Mouse (Mus musculus): ENCODE measurements around the gene Pde4a. TPM values are rescaled to one million over a fixed set of nuclear protein-coding genes. Genes with fewer than 3 reads are reported as not detected.
A peak's percentile ranks its signal among the peaks of the same experiment; 100 is the strongest.

The Pde4a gene
- total RNA-seq, 4 experiments from 2014 or later: 91.9 to 94.8 (median 93.7) TPM

DNA sequence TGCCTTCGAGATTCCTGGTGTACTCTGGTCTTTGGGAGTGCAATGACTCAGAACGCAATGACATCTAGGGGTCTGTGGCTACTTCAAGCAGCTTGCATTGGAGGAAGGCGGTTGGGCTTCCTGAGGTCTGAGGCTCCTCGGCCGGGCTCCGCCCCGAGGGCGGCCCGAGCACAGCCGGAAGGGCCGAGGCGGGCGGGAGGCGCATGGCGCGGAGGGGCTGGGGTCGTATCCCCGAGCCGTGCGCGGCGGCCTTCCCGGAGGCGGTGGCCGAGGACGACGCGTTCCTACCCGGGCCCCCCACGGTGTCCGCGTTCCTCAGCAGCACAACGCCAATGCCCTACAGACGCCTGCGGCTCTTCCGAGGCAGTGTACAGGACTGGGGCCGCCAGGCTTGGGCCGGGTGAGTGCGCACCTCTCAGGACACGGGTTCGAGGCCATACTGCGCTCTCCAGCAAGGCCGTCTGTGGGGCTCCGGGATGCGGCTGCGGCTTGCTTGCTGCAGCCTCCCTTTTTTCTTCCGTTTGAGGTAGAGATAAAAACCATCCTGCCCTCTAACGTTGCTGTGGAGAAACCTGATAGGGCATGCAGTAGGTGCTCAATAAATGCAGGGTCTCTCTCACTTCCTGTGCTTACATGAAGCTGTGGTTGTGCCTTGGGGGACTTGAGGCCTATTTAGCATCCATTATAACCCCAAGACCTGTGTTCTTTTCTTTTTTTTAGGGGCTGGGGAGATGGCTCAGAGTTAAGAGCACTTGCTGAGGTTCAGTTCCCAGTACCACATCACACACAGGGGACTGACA lies 16.1 kb downstream of the Pde4a start:
- DNase-seq (ENCODE audit: low spot score in 2 of 2): no peak

DNA sequence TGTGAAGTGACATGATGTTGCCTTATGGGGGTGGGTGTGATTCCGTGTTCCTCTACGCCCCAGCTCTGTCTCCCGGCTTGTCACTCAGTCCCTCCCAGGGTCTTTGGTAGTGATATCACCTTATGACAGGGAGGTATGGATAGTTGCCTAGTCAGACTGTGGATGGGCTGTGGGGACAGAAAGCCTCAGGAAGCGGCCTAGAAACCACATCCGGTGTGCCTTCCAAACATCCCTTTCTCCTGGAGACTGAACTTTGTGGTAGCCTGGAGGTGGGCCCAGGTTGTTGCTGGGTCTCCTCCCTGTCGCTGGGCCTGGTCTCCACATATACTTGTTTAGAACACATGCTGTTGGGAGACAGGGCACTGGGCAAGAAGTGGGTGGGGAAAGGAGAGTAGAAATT lies 17.9 kb downstream of the Pde4a start:
- DNase-seq (ENCODE audit: low spot score in 2 of 2): no peak

DNA sequence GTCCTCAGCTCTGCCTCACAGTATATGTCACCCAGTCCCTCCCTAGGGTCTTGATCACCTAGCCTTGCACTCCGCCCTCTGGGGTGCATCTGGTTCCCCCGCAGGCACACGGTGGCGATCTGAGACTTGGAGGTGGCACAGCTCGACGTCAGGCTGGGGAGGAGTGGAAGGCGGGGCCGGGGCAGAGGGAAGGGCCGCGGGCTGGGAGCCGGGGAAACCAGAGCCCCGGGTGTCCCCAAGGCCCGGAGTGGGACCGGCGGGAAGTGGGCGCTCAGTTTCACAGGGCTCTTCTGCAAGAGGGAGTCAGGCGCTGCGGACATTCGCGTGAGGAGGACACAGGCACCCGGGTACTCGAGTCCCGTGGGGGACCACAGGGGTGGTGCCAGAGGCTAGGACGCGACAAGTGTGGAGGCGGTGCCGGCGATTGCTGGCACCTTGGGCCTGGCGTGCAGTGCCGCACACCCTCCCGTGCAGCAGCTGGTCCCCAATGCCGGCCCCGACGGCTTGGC lies 18.4 kb downstream of the Pde4a start:
- DNase-seq (ENCODE audit: low spot score in 2 of 2): no peak

DNA sequence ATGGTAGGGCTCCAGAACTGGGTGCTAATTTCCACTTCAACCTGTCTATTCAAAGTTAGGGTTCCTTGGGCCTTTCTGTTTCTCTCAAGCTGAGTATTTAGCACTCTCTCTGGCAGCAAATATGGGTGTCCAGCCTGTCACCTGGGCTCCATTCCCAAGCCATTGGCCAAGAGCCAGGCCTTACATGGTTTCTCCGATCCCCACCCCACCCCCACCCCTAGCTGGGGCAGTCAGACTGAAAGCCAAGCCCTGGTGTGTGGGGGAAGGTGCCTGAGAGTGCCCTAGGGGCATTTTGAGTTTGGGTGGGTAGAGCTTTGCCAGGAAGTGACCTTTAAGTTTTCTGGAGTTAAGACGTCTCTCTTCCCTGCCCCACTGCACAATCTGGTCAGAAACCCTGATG lies 19.2 kb downstream of the Pde4a start:
- no peak for DNase-seq (ENCODE audit: low spot score in 2 of 2)

DNA sequence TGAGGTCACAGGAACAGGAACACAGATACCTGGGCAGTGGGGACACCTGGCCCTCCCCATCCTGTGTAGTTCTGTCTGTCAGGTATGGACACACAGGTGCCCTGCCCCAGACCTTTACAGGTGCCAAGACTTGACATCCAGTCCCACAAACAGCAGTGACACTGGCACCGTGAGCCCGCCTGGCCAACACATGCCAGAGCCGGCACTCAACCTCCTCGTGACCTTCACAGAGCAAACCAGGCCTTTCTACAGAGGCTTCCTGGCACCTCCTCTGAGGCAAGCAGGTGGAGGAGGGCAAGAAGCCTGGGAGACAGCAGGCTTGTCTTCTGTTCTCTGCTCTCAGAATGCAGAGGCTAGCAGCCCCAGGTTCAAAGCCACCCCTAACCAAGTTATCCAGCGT lies 19.9 kb downstream of the Pde4a start:
- no peak for DNase-seq (ENCODE audit: low spot score in 2 of 2)

DNA sequence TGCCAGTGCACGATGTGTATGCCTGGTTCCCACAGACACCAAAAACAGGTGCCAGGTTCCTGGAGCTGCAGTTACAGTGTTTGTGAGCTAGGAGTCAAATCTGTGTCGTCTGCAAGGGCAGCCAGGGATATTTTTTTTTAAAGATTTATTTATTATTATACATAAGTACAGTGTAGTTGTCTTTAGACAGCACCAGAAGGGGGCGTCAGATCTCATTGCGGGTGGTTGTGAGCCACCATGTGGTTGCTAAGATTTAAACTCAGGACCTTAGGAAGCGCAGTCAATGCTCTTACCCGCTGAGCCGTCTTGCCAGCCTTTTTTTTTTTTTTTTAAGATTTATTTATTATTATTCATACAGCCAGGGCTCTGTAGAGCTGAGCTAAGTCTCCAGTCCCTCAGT lies 24.4 kb downstream of the Pde4a start:
- no peak for DNase-seq (ENCODE audit: low spot score in 2 of 2)

DNA sequence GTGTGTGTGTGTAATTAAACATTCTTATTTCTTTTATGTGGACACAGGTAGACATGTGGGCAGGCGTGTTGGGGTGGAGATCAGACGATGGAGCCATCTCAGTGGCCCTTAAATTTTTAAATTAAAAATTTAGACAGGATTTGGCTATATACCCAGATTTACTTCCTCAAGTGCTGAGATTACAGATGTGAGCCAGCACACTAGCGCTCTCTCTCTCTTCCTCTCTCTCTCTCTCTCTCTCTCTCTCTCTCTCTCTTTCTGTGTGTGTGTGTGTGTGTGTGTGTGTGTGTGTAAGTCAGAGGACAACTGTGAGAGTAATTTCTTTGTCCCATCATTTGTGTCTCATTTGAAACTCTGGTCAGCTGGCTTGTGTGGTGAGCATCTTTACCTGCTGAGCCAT lies 25.2 kb downstream of the Pde4a start:
- no peak for DNase-seq (ENCODE audit: low spot score in 2 of 2)

DNA sequence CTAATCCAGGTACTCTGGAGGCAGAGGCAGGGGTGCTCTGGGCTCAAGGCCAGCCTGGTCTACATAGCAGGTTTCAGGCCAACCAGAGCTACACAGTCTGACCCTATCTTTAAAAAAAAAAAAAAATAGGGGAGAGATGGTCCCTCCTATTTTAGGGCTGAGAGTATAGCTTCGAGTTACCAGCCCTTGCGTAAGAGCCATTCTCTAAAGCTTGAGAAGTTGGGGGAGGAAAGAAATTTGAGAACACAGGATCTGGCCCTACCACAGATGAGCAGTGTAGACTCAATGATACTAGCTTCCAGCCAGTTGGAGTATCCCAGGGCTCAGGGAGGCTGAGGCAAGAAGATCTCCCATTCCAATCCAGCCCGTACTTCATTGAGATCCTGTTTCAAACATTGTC lies 28.3 kb downstream of the Pde4a start:
- DNase-seq (ENCODE audit: low spot score in 2 of 2): no peak

DNA sequence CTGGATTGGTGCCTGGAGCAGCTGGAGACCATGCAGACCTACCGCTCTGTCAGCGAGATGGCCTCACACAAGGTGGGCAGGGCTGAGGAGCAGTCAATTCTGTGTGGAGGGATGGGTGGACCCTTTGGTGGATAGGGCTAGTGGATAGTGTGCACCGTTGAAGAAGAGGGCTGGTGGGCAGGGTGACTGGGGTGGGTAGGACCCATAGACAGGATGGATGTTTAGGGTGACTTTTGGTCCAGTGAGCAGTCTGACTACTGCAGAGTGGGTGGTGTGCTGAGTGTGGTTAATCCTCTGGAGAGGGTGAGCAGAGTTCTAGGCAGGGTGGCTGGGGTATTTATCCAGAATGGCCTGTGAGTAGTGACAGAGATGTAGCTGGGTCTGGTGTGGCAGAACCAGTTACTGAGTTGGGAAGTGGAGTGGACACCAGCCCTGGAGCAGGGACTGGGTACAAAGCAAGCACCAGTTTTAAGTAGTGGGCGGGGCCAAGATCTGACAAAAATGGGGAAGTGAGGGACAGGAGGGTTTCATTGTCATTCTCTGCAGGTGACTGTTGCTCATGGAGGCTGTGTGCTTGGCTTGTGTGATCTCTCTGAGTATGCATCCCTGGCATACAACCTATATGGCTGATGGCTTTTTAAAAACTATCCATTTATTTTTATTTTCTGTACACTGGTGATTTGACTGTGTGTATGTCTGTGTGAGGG lies 29.4 kb downstream of the Pde4a start:
- no peak for DNase-seq (ENCODE audit: low spot score in 2 of 2)

DNA sequence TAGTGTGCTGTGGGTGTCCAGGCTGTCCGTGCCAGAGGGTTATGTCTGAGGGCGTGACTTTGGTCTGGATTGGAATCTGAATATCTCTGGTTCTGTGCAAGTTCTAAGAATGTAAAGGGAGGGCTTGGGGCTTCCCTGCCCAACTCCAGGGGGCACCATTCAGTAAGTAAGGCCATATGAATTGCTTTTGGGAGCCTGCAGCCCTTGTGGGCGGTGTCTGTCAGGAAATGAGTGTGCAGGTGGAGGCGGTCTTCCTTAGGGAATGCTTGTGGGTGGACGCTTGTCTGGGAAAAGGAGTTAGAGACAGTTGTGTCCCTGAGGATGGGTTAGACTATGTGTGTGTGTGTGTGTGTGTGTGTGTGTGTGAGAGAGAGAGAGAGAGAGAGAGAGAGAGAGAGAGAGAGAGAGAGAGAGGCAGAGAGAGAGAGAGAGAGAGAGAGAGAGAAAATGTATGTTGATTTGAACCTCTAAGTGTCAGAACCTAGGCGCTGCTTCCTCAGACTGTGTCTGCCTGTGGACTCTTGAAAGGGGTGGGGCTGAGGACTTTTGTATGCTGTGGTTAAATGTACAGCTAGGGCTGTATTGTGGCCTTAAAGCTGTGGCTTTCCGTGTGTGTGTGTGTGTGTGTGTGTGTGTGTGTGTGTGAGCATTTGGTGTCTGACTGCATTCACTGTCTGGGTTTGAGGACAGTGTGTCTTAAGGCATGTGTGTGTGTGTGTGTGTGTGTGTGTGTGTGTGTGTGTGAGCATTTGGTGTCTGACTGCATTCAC lies 30.4 kb downstream of the Pde4a start:
- peak in 1 of 2 experiments; percentile 83 for DNase-seq (ENCODE audit: low spot score in 2 of 2)

DNA sequence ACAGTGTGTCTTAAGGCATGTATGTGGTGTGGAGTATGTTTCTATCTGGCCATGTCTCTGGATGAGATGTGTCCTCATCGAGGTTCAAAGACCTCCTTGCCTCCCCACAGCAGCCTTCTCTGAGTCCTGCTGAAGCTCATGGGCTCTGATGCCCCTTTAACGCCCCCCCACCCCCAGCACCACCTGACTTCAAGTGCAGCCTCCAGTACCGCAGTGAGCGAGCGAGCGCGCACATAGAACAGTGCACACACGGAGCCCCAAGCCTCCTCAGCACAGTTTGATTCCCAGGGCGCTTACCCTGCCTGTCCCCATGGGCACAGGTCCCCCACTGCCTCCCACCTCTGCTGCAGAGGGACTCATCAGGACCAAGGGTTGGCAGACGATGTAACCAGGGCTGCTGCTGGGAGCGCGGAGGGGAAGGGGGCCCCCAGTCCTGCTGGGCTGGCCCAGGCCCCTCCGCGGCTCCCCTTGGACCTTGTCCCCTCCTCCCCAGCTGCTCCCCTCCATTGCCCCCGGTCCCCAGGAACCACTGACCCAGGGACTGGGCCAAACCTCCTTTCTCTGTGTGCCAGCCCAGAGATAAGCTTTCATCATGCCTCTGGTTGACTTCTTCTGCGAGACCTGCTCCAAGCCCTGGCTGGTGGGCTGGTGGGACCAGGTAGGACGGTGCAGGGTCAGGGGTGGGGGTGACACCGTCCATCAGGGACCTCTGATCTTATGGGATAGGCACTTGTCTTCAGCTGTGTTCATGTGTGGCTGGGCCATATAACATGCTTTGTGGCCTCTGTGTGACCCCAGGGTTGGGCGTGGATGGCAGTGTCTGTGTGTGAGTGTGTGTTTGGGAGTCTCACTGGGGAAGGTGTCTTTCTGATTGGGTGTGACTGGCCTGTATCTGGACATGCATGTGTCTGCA lies 31.3 kb downstream of the Pde4a start:
- peak; percentile 41 to 57 for DNase-seq (ENCODE audit: low spot score in 2 of 2)

DNA sequence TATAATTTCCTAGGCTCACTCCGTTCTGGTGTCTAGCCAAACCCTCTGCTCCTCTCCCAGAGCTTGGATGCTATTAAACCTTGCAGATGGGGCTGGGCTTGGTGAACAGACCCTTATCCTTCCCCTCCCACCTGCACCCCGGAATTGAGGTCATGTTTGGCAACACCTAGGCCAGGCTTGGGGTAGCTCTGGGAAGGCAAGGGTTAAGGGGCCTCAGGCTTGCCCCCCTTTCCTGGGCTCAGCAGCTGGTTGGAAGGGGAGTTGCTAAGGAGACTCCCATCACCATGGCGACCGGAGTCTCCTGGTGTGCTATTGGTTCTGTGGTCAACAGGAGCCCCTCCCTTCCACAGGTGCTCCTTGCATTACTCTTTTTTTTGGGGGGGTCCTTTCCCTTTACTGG lies 32.5 kb downstream of the Pde4a start:
- peak; percentile 42 to 87 for DNase-seq (ENCODE audit: low spot score in 2 of 2)

DNA sequence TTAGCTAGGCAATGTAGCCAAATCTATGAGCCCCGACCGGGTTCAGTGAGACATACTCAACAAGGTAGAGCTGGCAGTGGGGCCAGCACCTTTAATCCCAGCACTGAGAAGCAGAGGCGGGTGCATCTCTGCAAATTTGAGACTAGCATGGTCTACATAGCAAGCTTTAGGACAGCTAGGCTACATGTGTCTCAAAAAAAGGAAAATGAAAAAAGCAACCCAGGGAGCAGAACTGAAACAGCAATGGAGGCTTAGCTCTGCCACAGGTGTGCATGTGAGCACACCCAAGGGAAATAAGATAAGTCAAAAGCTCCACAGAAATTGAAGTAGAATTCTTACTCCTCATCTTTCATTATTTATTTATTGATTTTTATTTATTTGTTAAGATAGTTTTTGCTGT lies 33.4 kb downstream of the Pde4a start:
- no peak for DNase-seq (ENCODE audit: low spot score in 2 of 2)

DNA sequence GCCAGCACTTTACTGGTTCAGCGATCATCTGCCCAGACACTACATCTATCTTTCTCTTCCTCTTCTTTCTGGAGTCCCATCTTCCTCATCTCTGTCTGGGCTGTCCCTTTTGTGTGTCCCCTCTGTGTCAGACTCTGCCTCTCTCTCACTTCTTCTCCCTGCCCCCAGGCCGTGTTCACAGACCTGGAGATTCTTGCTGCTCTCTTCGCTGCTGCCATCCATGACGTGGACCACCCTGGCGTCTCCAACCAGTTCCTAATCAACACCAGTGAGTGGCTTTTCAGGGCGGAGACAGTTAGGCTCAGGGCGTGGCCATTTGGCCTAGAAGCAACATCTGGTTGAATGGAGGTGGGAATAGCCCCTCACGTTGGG lies 38.6 kb downstream of the Pde4a start:
- no peak for DNase-seq (ENCODE audit: low spot score in 2 of 2)

DNA sequence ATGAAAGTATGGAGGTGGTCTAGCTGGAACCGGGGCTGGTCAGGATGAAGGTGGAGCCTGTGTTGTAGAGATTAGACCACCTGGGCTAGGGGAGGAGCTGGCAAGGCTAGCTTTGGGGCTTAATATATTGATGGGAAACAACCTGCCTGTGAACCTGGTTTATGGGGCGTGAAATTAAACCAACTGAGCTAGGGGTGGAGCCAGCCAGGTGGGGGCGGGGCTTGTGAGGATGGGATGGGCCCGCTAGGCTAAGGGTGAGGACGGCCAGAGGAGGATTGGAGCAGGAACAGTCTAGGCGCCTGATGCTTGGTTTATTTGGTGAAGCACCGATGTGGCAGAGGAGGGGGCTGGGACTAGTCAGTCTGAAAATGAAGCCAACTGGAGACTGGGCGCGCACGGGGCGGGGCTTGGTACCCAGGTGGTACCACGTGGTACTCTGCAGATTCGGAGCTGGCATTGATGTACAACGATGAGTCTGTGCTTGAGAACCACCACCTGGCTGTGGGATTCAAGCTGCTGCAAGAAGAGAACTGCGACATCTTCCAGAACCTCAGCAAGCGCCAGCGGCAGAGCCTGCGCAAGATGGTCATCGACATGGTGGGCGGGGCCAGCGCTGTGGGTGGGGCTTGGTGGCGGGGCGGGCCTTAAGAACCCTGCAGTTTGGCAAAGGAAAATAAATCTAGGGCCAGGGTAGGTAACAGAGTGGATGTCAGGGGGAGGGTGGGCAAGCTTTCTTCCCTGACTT lies 39.2 kb downstream of the Pde4a start:
- peak in 1 of 2 experiments; percentile 60 for DNase-seq (ENCODE audit: low spot score in 2 of 2)

DNA sequence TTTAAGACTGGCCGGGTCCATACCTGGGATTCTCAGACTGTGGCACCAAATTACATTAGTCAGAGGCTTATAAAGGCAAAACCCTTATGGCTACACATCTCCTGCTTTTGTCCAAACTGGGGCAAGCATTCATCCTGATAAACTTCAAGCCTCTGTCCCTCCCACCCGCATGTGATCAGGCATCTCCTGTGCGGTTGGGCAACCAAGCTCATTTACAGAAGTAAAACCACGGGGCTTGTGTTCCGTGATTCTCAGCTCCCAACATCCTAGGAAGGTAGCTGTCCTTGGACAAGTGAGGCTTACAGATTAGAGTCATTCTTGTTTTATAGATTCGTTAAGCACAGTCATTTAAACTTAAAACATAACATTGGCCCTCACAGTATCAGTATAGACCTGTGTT lies 41.3 kb downstream of the Pde4a start:
- no peak for DNase-seq (ENCODE audit: low spot score in 2 of 2)

DNA sequence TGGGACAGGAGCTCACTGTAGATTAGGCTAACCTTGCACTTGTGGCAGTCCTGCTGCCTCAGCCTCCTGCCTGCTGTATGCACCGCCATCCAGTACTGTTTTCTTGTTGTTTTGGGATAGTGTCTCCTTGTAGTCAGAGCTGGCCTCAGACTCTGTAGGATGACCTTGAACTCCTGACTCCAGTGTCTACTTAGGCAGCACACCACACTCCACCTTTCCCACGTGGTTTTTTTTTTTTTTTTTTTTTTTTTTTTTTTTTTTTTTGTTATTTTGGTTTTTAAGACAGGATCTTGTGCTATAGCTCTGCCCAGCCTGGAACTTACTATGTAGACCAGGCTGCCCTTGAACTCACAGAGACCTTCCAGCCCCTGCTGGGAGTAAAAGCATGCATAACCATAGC lies 43.1 kb downstream of the Pde4a start:
- no peak for DNase-seq (ENCODE audit: low spot score in 2 of 2)

DNA sequence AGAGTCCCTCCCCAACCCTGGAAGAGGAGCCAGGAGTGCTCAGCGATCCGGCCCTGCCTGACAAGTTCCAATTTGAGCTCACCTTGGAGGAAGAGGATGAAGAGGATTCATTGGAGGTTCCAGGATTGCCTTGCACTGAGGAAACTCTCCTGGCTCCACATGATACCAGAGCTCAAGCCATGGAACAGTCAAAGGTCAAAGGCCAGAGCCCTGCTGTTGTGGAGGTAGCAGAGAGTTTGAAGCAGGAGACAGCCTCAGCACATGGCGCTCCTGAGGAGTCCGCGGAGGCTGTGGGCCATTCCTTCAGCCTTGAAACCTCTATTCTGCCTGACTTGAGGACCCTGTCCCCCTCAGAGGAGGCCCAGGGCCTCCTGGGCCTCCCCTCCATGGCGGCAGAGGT lies 45.3 kb downstream of the Pde4a start:
- DNase-seq (ENCODE audit: low spot score in 2 of 2): no peak

DNA sequence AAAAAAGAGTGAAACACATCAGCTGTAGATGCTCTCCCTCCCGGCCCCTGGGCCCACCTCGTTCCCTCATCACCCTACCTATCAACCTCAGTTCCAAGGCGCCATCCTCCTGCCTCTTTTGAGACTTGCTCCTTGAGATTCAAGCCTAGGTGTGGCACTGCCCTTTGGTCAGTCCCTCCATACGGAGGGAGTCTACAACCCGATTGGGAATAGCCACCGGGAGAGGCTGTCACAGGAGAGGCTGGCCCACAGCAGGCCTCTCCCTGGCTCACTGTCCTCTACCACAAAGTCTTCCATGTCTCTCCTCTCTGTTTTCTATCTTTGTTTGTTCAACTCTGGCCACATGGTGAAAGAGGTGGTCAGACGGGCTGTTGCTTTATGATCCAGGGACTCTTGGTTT lies 46.1 kb downstream of the Pde4a start:
- DNase-seq (ENCODE audit: low spot score in 2 of 2): no peak

DNA sequence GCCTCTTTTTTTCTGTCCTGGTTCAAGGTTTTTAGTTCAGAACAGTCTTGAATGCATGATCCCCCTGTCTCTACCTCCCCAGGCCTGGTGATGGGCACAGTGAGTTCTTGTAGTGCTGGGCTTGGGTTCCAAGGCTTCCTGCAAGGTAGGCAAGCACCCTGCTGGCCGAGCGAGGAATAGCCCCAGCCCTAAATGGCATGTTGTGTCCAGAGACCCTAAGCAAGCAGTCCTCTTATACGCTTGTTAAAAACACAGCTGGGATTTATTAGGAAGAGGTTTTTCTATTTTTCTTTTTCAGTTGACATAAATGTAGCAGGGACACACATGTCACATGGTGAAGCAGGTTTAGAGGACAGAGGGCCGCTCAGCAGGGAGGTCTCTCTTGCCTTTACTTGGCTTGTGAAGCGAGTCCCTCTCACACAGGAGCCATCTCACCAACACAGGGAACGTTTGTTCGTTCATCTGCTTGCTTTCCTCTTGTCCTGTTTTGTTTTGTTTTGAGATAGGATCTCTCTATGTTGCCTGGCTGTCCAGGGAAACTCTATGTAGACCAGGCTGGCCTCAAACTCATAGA lies 48.2 kb downstream of the Pde4a start:
- DNase-seq (ENCODE audit: low spot score in 2 of 2): no peak
